Mouse (Mus musculus) left cerebral cortex, adult 6 months (tissue): ENCODE data around the gene Calhm5. TPM values are rescaled to one million over a fixed set of nuclear protein-coding genes. Genes with fewer than 3 reads are reported as not detected.

Source experiments
- long read RNA-seq, 2 experiments: library from polyadenylated mRNA; unstranded; transcript quantifications; one replicate each; pipeline ENCODE4 v2.0.0; 2019 to 2020
- polyA plus RNA-seq: library from polyadenylated mRNA; unstranded; fragments of <200 nt; fragmentation: Nextera tagmentation; gene quantifications from 2 replicates; pipeline ENCODE4 v1.2.3, GENCODE M21; 2021

Calhm5 gene
- 3.3 and 3.4 TPM in 2 replicates for polyA plus RNA-seq
- long read RNA-seq, experiment 1, full-length matches to known transcripts: 34 of 37 reads
- long read RNA-seq, experiment 1, partial matches to known transcripts: 0 of 37 reads
- long read RNA-seq, experiment 1, other reads (novel, unspliced or antisense): 3 of 37 reads
- long read RNA-seq, experiment 2, full-length matches to known transcripts: 15 of 15 reads
- long read RNA-seq, experiment 2, partial matches to known transcripts: 0 of 15 reads
- long read RNA-seq, experiment 2, other reads (novel, unspliced or antisense): 0 of 15 reads

DNA sequence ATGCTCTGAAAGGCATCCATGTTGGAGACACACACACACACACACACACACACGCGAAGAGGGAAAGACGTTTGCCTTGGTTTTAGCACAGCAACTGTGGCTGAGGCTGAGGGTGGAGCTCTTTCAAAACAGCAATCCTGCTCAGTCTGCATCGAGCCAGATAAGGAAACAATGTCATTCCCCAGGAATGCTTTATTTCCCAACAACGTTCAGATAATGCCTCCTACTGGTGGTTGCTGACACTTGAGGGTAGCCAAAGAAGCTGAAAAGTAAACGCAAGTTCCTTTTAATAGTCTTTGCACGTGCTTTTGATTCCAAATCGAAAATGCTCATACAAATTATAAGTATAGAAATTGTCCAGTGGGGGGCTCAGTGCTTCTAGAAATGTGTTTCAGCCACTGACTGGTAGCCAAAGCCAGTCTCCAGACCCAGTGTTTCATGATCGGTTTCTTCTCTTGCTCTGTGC, at the start of gene Calhm5:
Gene Calhm5 (minus strand): TSS at position 102 of the 466 bp plus-strand sequence.

DNA sequence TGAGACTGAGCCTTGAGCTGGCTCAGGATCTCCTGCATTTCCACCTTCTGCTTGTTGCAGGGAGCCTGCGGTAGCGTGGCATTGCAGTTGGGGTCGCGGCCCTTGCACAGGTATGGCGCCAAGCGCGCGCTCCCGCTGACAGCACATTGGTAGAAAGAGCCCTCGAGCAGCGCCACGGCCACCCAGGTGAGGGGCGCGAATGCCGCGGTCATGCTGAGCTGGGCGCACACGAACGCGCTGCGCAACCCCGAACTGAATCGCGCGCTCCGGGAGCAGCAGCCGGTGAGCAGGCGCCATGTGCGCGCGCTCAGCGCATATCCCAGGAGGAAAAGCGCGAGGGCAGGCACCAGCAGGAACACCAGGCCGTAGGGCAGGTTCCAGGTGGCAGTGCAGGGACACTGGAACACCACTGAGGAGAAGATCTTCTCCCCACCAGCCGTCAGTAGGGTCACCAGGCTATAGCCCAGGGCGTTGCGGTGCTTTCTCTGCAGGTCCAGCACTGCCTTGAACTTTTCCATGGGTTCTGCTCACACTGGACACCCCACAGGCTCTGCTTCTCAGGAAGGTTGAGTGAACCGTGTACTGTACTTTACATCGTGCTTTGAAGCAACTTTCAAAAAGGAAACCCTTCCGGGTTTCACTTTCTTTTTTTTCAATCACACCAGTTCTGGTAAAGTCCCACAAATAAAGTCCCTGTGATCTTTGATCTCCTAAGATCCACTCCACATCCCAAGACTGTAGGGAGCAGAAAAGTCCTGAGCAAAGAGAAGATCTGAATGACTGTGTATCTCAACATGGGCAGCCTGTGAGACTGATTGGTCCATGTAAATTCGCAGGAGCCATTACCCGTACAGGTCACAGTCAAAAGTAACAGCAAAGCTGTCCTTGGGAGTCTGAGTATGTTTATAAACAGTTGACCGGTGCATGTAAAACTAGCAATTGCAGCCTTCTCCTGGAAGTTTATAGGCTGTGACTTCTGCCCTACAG, 31.4 kb upstream of the Calhm5 start, which contains the start of gene Calhm6:
Gene Calhm6 (minus strand): TSS at position 593 of the 987 bp plus-strand sequence.

GRCm38 (mm10) chr10:34044210-34044609, 52.1 kb downstream of the Calhm5 start, which contains the start of gene Calhm4:
Calhm4 (minus strand) TSS chr10:34044310.

Other genes starting within 250 kb of the Calhm5 start
- gene Sult3a1, start 238.8 kb downstream of the Calhm5 start, polyA plus RNA-seq: not detected in 2 replicates
- gene Rsph4a, start 191.4 kb downstream of the Calhm5 start, polyA plus RNA-seq: 0.80 TPM in 2 replicates
- gene Zup1, start 145.2 kb downstream of the Calhm5 start, polyA plus RNA-seq: 5.2 and 5.5 TPM in 2 replicates
- 152 and 153 TPM in 2 replicates for gene Rwdd1, start 76.9 kb downstream of the Calhm5 start, polyA plus RNA-seq
- 0.21 and 0.24 TPM in 2 replicates for gene Trappc3l, start 58.9 kb downstream of the Calhm5 start, polyA plus RNA-seq
- not detected in 2 replicates for gene Calhm4, start 52.2 kb downstream of the Calhm5 start, polyA plus RNA-seq
- 1.2 and 1.3 TPM in 2 replicates for gene Calhm6, start 31.5 kb upstream of the Calhm5 start, polyA plus RNA-seq
- 1.4 TPM in 2 replicates for gene Dse, start 111.2 kb upstream of the Calhm5 start, polyA plus RNA-seq
- gene Tspyl1, start 185.7 kb upstream of the Calhm5 start, polyA plus RNA-seq: 167 and 176 TPM in 2 replicates
- gene Tspyl4, start 200.9 kb upstream of the Calhm5 start, polyA plus RNA-seq: 218 and 252 TPM in 2 replicates